Mouse (Mus musculus) urinary bladder, adult 2 months (tissue): ENCODE data around the gene Cdc14b. TPM values are rescaled to one million over a fixed set of nuclear protein-coding genes. Genes with fewer than 3 reads are reported as not detected.
A peak's percentile ranks its signal among the peaks of the same experiment; 100 is the strongest.

Experiments used
- DNase-seq: peaks from one replicate; pipeline ENCODE4 v3.0.0; 2022; ENCODE audit warnings: low spot score
- polyA plus RNA-seq: library from polyadenylated mRNA; depleted of rRNA; stranded (reverse); fragments of >200 nt; gene quantifications from 2 replicates; pipeline ENCODE4 v1.2.3, GENCODE M21; 2012; rRNA removed

The Cdc14b gene
- 11.7 and 12.5 TPM in 2 replicates for polyA plus RNA-seq

- DNase-seq: peak; percentile 56
Measured at GRCm38 (mm10) chr13:64274879-64275753, at the start of gene Cdc14b. Gene Cdc14b, minus strand, starts transcription at chr13:64275290.

- DNase-seq: no peak
Measured at GRCm38 (mm10) chr13:64322561-64323281, 47.6 kb upstream of the Cdc14b start.

- DNase-seq: no peak
Measured at GRCm38 (mm10) chr13:64320334-64320733, 45.2 kb upstream of the Cdc14b start.

GRCm38 (mm10) chr13:64319782-64320181 is 44.7 kb upstream of the Cdc14b start:
- no peak for DNase-seq

- DNase-seq: no peak
Measured at GRCm38 (mm10) chr13:64318355-64318754, 43.3 kb upstream of the Cdc14b start.

GRCm38 (mm10) chr13:64315483-64316050 is 40.5 kb upstream of the Cdc14b start:
- DNase-seq: no peak

GRCm38 (mm10) chr13:64314041-64314440 is 39.0 kb upstream of the Cdc14b start:
- no peak for DNase-seq

- DNase-seq: no peak
Measured at GRCm38 (mm10) chr13:64312916-64313289, 37.8 kb upstream of the Cdc14b start.

GRCm38 (mm10) chr13:64312024-64312915 is 37.2 kb upstream of the Cdc14b start, which contains the start of gene Aaed1:
Gene Aaed1, minus strand, starts transcription at chr13:64312710.
- peak; percentile 87 for DNase-seq

- no peak for DNase-seq
Measured at GRCm38 (mm10) chr13:64311266-64311665, 36.2 kb upstream of the Cdc14b start.

GRCm38 (mm10) chr13:64310585-64310984 is 35.5 kb upstream of the Cdc14b start:
- DNase-seq: no peak

GRCm38 (mm10) chr13:64309842-64310241 is 34.8 kb upstream of the Cdc14b start:
- DNase-seq: no peak

GRCm38 (mm10) chr13:64309036-64309435 is 33.9 kb upstream of the Cdc14b start:
- DNase-seq: no peak

- DNase-seq: no peak
Measured at GRCm38 (mm10) chr13:64307508-64307907, 32.4 kb upstream of the Cdc14b start.

- no peak for DNase-seq
Measured at GRCm38 (mm10) chr13:64306078-64306477, 31.0 kb upstream of the Cdc14b start.

- no peak for DNase-seq
Measured at GRCm38 (mm10) chr13:64299069-64299468, 24.0 kb upstream of the Cdc14b start.

- no peak for DNase-seq
Measured at GRCm38 (mm10) chr13:64286791-64287190, 11.7 kb upstream of the Cdc14b start.

GRCm38 (mm10) chr13:64286321-64286720 is 11.2 kb upstream of the Cdc14b start:
- no peak for DNase-seq

- DNase-seq: no peak
Measured at GRCm38 (mm10) chr13:64284676-64285075, 9.6 kb upstream of the Cdc14b start.

- DNase-seq: no peak
Measured at GRCm38 (mm10) chr13:64280940-64281339, 5.8 kb upstream of the Cdc14b start.

GRCm38 (mm10) chr13:64275754-64276127 is 651 bp upstream of the Cdc14b start:
- DNase-seq: no peak
